Mouse (Mus musculus) v-Abl transformed pro-B cells (cell line): Measurements from ENCODE around the gene Syt1.

Experiments used
- in situ Hi-C, 2 experiments: fragments of 400-800 bp; cut with MboI; formaldehyde crosslinking; loops; one replicate each; pipeline ENCODE4 v1.15.1; 2025; ENCODE audit not compliant: unreplicated experiment in 2 of 2

The Syt1 gene

GRCm38 (mm10) chr10:108657669-108658068 is 353.1 kb downstream of the Syt1 start:
- in situ Hi-C loops: no loop called here

GRCm38 (mm10) chr10:108656898-108657297 is 353.9 kb downstream of the Syt1 start:
- in situ Hi-C loops: no loop called here

- in situ Hi-C loops: no loop called here
Measured at GRCm38 (mm10) chr10:108655074-108655473, 355.7 kb downstream of the Syt1 start.

GRCm38 (mm10) chr10:108652831-108653230 is 358.0 kb downstream of the Syt1 start:
- in situ Hi-C loops: no loop called here

- in situ Hi-C loops: no loop called here
Measured at GRCm38 (mm10) chr10:108652066-108652465, 358.7 kb downstream of the Syt1 start.

- in situ Hi-C loops: no loop called here
Measured at GRCm38 (mm10) chr10:108649174-108649573, 361.6 kb downstream of the Syt1 start.

GRCm38 (mm10) chr10:108643915-108644314 is 366.9 kb downstream of the Syt1 start:
- in situ Hi-C loops: no loop called here

- in situ Hi-C loops: no loop called here
Measured at GRCm38 (mm10) chr10:108638095-108638494, 372.7 kb downstream of the Syt1 start.

GRCm38 (mm10) chr10:108636086-108636485 is 374.7 kb downstream of the Syt1 start:
- in situ Hi-C loops: no loop called here

- in situ Hi-C loops: no loop called here
Measured at GRCm38 (mm10) chr10:108635616-108636015, 375.2 kb downstream of the Syt1 start.

GRCm38 (mm10) chr10:108630841-108631240 is 379.9 kb downstream of the Syt1 start:
- in situ Hi-C loops: no loop called here

GRCm38 (mm10) chr10:108626404-108626803 is 384.4 kb downstream of the Syt1 start:
- in situ Hi-C loops: no loop called here

GRCm38 (mm10) chr10:108623002-108623401 is 387.8 kb downstream of the Syt1 start:
- in situ Hi-C loops: no loop called here

GRCm38 (mm10) chr10:108619861-108620260 is 390.9 kb downstream of the Syt1 start:
- in situ Hi-C loops: no loop called here

- in situ Hi-C loops: no loop called here
Measured at GRCm38 (mm10) chr10:108619217-108619616, 391.6 kb downstream of the Syt1 start.

GRCm38 (mm10) chr10:108610057-108610644 is 400.6 kb downstream of the Syt1 start:
- in situ Hi-C loops: no loop called here

GRCm38 (mm10) chr10:108601672-108602412 is 408.9 kb downstream of the Syt1 start:
- in situ Hi-C loops: no loop called here

GRCm38 (mm10) chr10:108600693-108601092 is 410.1 kb downstream of the Syt1 start:
- in situ Hi-C loops: no loop called here

GRCm38 (mm10) chr10:108597385-108597784 is 413.4 kb downstream of the Syt1 start:
- in situ Hi-C loops: loop anchor here in 1 of 2 experiments (25.0 kb wide), 1 partner anchor 1265 kb away; no protein-coding TSS in a partner anchor

GRCm38 (mm10) chr10:108596162-108596927 is 414.4 kb downstream of the Syt1 start:
- in situ Hi-C loops: loop anchor here in 1 of 2 experiments (25.0 kb wide), 1 partner anchor 1266 kb away; no protein-coding TSS in a partner anchor

- in situ Hi-C loops: loop anchor here in 1 of 2 experiments (25.0 kb wide), 1 partner anchor 1273 kb away; no protein-coding TSS in a partner anchor
Measured at GRCm38 (mm10) chr10:108589355-108589754, 421.4 kb downstream of the Syt1 start.
